19 mouse cellular contexts compared by ENCODE assay signal in the genomic region with DNA sequence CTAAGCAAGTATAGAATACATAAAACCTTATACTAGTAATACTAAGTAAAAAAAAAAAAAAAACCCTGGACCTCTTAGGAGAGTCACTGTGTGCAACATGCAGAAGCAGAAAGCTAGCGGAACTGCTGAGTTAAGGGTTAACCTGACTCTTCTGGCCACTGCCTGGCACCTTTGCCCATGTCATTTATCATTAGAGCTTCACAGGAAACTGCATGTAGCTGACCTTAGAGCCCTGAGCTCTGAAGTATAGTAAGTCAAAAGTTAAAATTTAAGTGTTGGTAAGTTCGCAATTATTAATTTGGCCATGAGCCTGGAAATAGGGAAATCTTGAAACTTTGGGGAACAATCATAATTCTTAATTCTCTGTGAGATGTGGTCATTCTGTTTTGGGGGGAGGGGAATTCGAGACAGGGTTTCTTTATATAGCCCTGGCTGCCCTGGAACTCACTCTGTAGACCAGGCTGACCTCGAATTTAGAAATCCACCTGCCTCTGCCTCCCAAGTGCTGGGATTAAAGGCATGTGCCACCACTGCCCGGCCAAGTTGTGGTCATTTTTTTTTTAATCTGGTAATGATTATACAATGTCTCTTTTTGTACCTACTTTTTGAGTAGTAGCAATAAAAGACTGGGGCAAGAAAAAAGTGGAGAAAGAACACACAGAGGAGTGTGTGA. TPM values are rescaled to one million over a fixed set of nuclear protein-coding genes. Genes with fewer than 3 reads are reported as not detected.
DNase-seq lines count a peak whose midpoint lies in the region; ATAC-seq lines count a peak whose summit lies in the region.
"Had no signal": no experiment of that assay in that cellular context is flagged by ENCODE, and none has a peak within 500 bp of the region (broad histone marks: within the 10 kb centered on the region; RNA-seq: fewer than 3 reads in every experiment).

No protein-coding gene starts in this region.

- no peak for ATAC-seq in kidney, embryonic 14.5 days (ENCODE audit: low FRiP score, low TSS enrichment)
- peak; percentile 78 for ATAC-seq in kidney, embryonic 15.5 days (replicated peaks; ENCODE audit: low FRiP score)
- ATAC-seq: CD4-positive, CD25-positive, alpha-beta regulatory T cell, adult 4 months; forebrain, embryonic 15.5 days had no signal

- H3K36me3 ChIP-seq in kidney, embryonic 14.5 days (ENCODE audit: control insufficient read depth, insufficient read depth, low read length), result no peaks in the 10 kb centered on the region; the same call in 1 of the 2 replicates
- peaks cover 3% of the 10 kb centered on the region for H3K36me3 ChIP-seq in kidney, embryonic 15.5 days

- H3K4me1 ChIP-seq in kidney, embryonic 14.5 days (ENCODE audit: control insufficient read depth, insufficient read depth, low read length), result no peaks in the 10 kb centered on the region
- no peaks in the 10 kb centered on the region for H3K4me1 ChIP-seq in kidney, embryonic 15.5 days
- H3K4me1 ChIP-seq: embryonic facial prominence, embryonic 12.5 days; forebrain, embryonic 15.5 days had no signal

- no peaks in the 10 kb centered on the region for H3K9me3 ChIP-seq in kidney, embryonic 14.5 days (ENCODE audit: control insufficient read depth, low read length)
- H3K9me3 ChIP-seq in kidney, embryonic 15.5 days (replicated peaks), result no peaks in the 10 kb centered on the region
- H3K9me3 ChIP-seq: embryonic facial prominence, embryonic 12.5 days; forebrain, embryonic 15.5 days; G1E had no signal

- H3K9ac ChIP-seq in kidney, embryonic 14.5 days (ENCODE audit: low read depth, low read length), result no peak overlapping the region
- H3K9ac ChIP-seq in kidney, embryonic 15.5 days, result no peak overlapping the region
- H3K9ac ChIP-seq: embryonic facial prominence, embryonic 12.5 days; forebrain, embryonic 15.5 days had no signal

- H3K4me2 ChIP-seq in kidney, embryonic 14.5 days (replicated peaks; ENCODE audit: low read depth, low read length), result no peak overlapping the region
- H3K4me2 ChIP-seq in kidney, embryonic 15.5 days, result no peak overlapping the region
- H3K4me2 ChIP-seq: embryonic facial prominence, embryonic 12.5 days; forebrain, embryonic 15.5 days had no signal

- H3K4me3 ChIP-seq in kidney, embryonic 14.5 days (ENCODE audit: low read length), result no peak overlapping the region
- H3K4me3 ChIP-seq in kidney, embryonic 15.5 days (replicated peaks), result no peak overlapping the region
- H3K4me3 ChIP-seq: embryonic facial prominence, embryonic 12.5 days; forebrain, embryonic 15.5 days had no signal

- WGBS in kidney, embryonic 14.5 days, result 66% methylated on average over 5 of the region's 5 CpGs
- WGBS in kidney, embryonic 15.5 days, result 57% methylated on average over 5 of the region's 5 CpGs

- no peaks in the 10 kb centered on the region for H3K27me3 ChIP-seq in kidney, embryonic 14.5 days (ENCODE audit: control insufficient read depth, insufficient read depth, low read length)
- no peaks in the 10 kb centered on the region for H3K27me3 ChIP-seq in kidney, embryonic 15.5 days
- H3K27me3 ChIP-seq: embryonic facial prominence, embryonic 12.5 days; forebrain, embryonic 15.5 days had no signal

- H3K27ac ChIP-seq in kidney, embryonic 14.5 days (ENCODE audit: low read depth, low read length), result no peak overlapping the region
- peak overlapping the region; percentile 46; the same call in 1 of the 2 replicates for H3K27ac ChIP-seq in kidney, embryonic 15.5 days
- H3K27ac ChIP-seq: embryonic facial prominence, embryonic 12.5 days; forebrain, embryonic 15.5 days had no signal

- peak; percentile 83 for DNase-seq in kidney, adult 11 months
- peak; percentile 75 for DNase-seq in kidney, postnatal 14 days
- DNase-seq in adrenal gland, adult 2 months, result no peak
- no peak for DNase-seq in lung, postnatal 10 days
- no peak for DNase-seq in spleen, postnatal 10 days (ENCODE audit: low spot score in 2 of 2)
- DNase-seq: adrenal gland, postnatal 10 days; B cell, adult 2 months; cerebellum, adult 11-12 months; cerebellum, adult 9-10 months; cerebellum, postnatal 25 days; gastrocnemius, postnatal 36 days; heart, adult 11 months; heart, postnatal 10 days had no signal

RNA-seq across cellular contexts. Expression of gene Gk5, which starts 55.2 kb away (rescaled TPM):
- 4.7 and 6.8 TPM in 2 replicates for polyA plus RNA-seq in kidney, embryonic 14.5 days (2014; fragmentation: Nextera tagmentation; extraction: Ambion mirVana)
- 5.5 and 5.7 TPM in 2 replicates for polyA plus RNA-seq in kidney, embryonic 15.5 days (2015; fragmentation: Nextera tagmentation; extraction: Ambion mirVana)
- total RNA-seq in adrenal gland, adult 2 months (2021), result 1 to 10 TPM; 4.3 to 8.8 TPM
- 1.5 and 1.7 TPM in 2 replicates for polyA plus RNA-seq in adrenal gland, adult 2 months (2012; rRNA removed)

Comparison
In these comparisons a context has a peak if more than half of its experiments do, and no peak if none do; other contexts are left out.
1. DNase-seq: peak in kidney, adult 11 months (single experiment) and kidney, postnatal 14 days (single experiment); none in adrenal gland, adult 2 months (single experiment), lung, postnatal 10 days (single experiment) and spleen, postnatal 10 days (0 of 2).